20 mouse cellular contexts compared by ENCODE assay signal in the genomic region with DNA sequence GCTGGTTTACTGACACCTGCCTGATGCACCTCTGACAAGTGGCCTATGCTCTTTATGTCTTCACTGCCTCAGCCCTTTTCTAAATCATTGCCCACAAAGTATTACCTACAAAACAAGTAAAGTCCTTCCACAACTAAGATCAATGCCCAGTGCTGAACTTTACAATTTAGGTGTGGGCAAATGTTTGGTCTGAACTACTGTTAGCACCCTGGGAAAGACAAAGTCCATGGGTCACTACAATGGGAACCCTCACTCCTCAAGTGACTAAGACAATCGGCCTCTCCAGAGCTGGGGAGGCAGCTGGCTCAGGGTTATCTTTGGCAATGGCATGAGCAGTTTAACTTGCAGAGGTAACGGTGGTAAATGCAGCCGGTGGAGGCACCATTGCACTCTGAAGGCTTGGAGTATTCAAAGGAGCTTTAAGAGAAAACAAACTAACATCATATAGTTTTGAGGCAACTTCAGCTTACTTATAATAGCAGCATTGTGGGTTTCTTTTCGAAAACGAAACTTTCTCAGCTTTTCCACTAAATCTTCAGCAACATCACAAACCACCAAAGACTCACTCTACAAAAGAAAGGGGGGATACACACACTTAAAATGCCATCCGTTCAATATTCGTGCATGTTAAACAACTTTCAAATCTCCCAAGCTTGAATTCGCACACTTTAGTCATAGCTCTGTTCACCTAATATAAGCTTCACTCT.
"Had no signal": no experiment of that assay in that cellular context is flagged by ENCODE, and none has a peak within 500 bp of the region (broad histone marks: within the 10 kb centered on the region; RNA-seq: fewer than 3 reads in every experiment).

No protein-coding gene starts in this region.

- H3K27ac ChIP-seq: kidney, postnatal 0 days; limb, embryonic 10.5 days; limb, embryonic 13.5 days; macrophage; midbrain, embryonic 10.5 days; midbrain, embryonic 13.5 days; neural tube, embryonic 13.5 days; stomach, embryonic 15.5 days had no signal

- DNase-seq: kidney, adult 18-20 months; kidney, postnatal 36 days; lung, embryonic 14.5 days; retina, postnatal 1 day; right cerebral cortex, postnatal 25 days; spleen, adult 18-20 months; thymus, postnatal 25 days had no signal

- H3K4me2 ChIP-seq: limb, embryonic 13.5 days; lung, embryonic 14.5 days; midbrain, embryonic 13.5 days; neural tube, embryonic 13.5 days; stomach, embryonic 15.5 days had no signal

- H3K9me3 ChIP-seq: limb, embryonic 10.5 days; limb, embryonic 13.5 days; midbrain, embryonic 10.5 days; midbrain, embryonic 13.5 days; neural tube, embryonic 13.5 days; stomach, embryonic 15.5 days had no signal

- H3K9ac ChIP-seq: limb, embryonic 13.5 days; liver, embryonic 14.5 days; lung, embryonic 14.5 days; midbrain, embryonic 13.5 days; neural tube, embryonic 13.5 days; stomach, embryonic 15.5 days had no signal

- ATAC-seq: intestine, embryonic 16.5 days; lung, postnatal 0 days; midbrain, embryonic 13.5 days; midbrain, embryonic 16.5 days had no signal

- H3K27me3 ChIP-seq: limb, embryonic 13.5 days; midbrain, embryonic 13.5 days; neural tube, embryonic 13.5 days; stomach, embryonic 15.5 days had no signal

- H3K4me3 ChIP-seq: limb, embryonic 10.5 days; limb, embryonic 13.5 days; midbrain, embryonic 10.5 days; midbrain, embryonic 13.5 days; myocyte; neural tube, embryonic 13.5 days; stomach, embryonic 15.5 days had no signal
